Mouse (Mus musculus) mouse trophoblast stem cell (cell line): ENCODE measurements around the gene Bhmt2.

Source experiments
- in situ Hi-C, 2 experiments: fragments of 300-500 bp; cut with MseI, MboI; formaldehyde crosslinking; loops; 2 replicates in 1 of 2; 3 replicates in 1 of 2; pipeline ENCODE4 v1.15.1; 2025

The Bhmt2 gene

GRCm38 (mm10) chr13:93674131-93674561, at the start of gene Bhmt2, which contains the start of gene Dmgdh:
Bhmt2 (minus strand) TSS chr13:93674302.
Dmgdh (plus strand) TSS chr13:93674433.
- in situ Hi-C loops: no loop called here

DNA sequence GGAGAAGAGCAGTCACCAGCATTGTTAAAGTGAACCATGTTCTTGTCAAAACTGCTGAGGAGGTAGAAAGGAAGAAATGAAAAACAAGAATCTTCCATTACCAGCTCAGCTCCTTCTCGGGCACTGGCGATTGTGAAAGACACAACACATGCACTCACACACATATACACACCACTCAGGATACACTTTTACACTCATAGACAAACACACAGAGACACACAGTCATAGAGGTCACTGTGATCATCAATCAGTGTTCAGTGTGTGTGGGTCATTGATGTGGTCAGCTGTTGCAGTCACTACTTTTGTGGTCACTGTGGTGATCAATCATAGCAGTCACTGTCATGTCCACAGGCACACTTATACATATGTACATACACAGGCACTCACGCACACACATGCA, 49.4 kb upstream of the Bhmt2 start:
- in situ Hi-C loops: no loop called here

GRCm38 (mm10) chr13:93721916-93722315, 47.8 kb upstream of the Bhmt2 start:
- in situ Hi-C loops: no loop called here

DNA sequence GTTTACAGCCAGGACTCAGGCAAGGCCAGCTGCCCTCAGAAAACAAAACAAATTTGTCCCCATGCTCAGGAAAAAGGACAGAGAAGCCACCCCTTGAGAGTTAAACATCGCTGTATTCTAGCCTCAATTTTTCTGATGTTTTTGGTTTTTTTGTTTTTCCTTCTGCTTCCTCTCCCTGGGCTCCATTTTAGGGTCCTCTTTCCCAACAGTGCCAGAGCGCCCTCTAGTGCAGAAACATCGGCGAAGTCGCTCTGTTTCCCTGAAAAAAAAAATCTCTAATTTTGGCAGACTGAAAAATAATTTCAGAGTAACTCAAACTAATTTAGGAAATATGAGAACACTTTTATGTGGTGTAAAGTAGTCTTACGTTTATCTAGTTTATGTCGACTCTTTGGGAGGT, 44.8 kb upstream of the Bhmt2 start:
- in situ Hi-C loops: loop anchor here in 1 of 2 experiments (10.0 kb wide), 1 partner anchor 94 kb away; no protein-coding TSS in a partner anchor

- in situ Hi-C loops: loop anchor here in 1 of 2 experiments (10.0 kb wide), 1 partner anchor 92 kb away; no protein-coding TSS in a partner anchor
Observed at GRCm38 (mm10) chr13:93717113-93717512, 43.0 kb upstream of the Bhmt2 start.

DNA sequence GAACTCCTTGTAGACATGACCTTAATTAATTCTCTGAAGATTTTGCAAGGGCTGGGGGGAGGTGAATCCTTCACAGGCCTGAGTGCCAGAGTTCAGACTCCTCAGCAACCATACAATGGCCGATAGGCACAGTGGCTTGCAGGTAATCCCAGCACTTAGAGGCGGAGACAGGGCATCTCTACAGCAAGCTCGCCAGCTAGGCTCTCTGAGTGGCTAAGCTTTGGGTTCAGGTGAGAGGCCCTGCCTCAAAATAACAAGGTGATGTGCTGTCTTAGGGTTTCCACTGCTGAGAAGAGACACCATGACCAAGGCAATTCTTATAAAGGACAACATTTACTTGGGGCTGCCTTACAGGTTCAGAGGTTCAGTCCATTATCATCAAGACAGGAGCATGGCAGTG, 39.7 kb upstream of the Bhmt2 start:
- in situ Hi-C loops: loop anchor here in 1 of 2 experiments (10.0 kb wide), 1 partner anchor 89 kb away; no protein-coding TSS in a partner anchor

DNA sequence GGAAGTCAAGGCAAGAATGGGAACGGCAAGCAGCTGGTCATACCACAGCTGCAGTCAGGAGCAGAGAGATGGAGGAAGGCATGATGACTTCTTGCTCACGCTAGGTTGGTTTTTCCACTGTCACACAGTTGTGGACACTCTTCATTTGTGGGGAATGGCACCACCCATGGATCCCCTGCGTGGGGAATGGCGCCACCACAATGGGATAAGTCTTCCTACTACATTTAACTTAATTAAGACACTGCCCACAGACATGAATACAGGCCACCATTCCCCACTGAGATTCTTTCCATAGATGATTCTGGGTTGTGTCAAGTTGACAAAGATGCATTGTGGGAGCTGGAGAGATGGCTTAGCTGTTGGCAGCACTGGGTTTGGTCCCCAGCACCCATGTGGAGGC, 38.3 kb upstream of the Bhmt2 start:
- in situ Hi-C loops: loop anchor here in 1 of 2 experiments (10.0 kb wide), 1 partner anchor 88 kb away; no protein-coding TSS in a partner anchor

DNA sequence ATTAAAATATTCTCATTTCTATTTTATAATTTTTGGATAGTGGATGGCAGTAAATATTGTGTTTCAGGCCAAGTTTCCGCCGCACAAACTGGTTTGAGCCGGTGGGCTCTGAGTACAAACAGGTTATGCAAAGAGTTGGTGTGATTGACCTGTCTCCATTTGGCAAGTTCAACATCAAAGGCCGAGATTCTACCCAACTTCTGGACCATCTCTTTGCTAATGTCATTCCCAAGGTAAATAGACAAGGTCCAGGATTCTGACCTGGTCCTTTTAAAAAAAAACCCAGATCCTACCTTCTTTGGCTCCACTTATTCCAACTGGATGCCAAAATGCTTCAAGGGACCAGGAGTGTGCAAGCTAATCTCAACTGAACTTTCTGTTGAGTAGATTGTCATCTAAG, 37.1 kb upstream of the Bhmt2 start:
- in situ Hi-C loops: loop anchor here in 1 of 2 experiments (10.0 kb wide), 1 partner anchor 86 kb away; no protein-coding TSS in a partner anchor

GRCm38 (mm10) chr13:93710325-93710724, 36.2 kb upstream of the Bhmt2 start:
- in situ Hi-C loops: loop anchor here in 1 of 2 experiments (10.0 kb wide), 1 partner anchor 86 kb away; no protein-coding TSS in a partner anchor

DNA sequence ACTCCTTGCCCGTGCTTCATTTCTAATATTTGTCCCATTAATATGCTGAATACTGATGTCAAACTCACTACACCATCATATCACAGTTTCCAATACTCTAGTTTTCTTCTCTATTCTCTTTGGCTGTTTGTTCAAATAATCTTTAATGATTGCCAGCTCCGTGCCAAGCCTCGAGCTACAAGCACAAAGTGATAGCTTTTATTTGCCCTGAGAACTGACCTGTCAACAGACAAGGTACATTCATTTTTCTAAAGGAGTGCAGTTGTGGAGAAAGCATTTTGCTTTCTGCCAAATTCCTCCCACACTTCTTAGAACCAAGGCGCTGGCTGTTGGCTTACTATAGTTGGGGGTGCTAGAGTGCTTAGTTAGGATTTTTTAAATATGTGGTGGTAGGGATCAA, 33.2 kb upstream of the Bhmt2 start:
- in situ Hi-C loops: loop anchor here in 1 of 2 experiments (10.0 kb wide), 1 partner anchor 82 kb away; no protein-coding TSS in a partner anchor

- in situ Hi-C loops: loop anchor here in 1 of 2 experiments (10.0 kb wide), 1 partner anchor 81 kb away; no protein-coding TSS in a partner anchor
Observed at GRCm38 (mm10) chr13:93705697-93706096, 31.6 kb upstream of the Bhmt2 start.

- in situ Hi-C loops: no loop called here
Observed at GRCm38 (mm10) chr13:93698866-93699265, 24.8 kb upstream of the Bhmt2 start.

DNA sequence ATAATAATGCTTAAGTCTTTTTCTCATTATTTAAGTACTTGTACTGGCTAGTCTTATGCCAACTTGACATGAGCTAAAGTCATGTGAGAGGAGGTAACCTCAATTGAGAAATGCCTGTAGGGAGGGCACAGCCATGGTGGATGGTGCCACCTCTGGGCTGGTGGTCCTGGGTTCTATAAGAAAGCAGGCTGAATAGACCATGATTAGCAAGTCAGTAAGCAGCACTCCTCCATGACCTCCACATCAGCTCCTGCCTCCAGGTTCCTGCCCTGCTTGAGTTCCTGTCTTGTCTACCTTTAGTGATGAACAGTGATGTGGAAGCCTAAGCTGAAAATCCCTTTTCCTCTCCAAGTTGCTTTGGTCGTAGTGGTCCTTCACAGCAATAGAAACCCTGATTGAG, 16.7 kb upstream of the Bhmt2 start:
- in situ Hi-C loops: no loop called here

- in situ Hi-C loops: no loop called here
Observed at GRCm38 (mm10) chr13:93689566-93689965, 15.5 kb upstream of the Bhmt2 start.

GRCm38 (mm10) chr13:93687321-93687720, 13.2 kb upstream of the Bhmt2 start:
- in situ Hi-C loops: no loop called here

DNA sequence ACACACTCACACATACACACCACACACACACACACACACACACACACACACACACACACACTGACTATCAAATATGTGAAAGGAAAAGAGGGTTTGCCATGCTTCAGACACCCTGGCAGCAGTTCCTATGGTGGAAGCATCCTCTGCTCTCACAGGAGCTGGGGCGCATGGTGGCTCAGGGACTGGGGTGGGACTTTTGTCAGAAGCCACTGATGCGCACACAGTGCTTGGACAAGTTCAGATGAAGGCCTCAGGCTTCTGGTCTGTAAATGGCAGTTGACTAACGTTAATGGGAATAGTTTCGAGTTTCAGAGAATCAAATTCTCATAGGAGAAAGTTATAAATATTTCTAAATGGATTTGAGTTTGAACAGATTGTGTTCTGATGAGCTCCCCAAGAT, 11.1 kb upstream of the Bhmt2 start:
- in situ Hi-C loops: no loop called here

DNA sequence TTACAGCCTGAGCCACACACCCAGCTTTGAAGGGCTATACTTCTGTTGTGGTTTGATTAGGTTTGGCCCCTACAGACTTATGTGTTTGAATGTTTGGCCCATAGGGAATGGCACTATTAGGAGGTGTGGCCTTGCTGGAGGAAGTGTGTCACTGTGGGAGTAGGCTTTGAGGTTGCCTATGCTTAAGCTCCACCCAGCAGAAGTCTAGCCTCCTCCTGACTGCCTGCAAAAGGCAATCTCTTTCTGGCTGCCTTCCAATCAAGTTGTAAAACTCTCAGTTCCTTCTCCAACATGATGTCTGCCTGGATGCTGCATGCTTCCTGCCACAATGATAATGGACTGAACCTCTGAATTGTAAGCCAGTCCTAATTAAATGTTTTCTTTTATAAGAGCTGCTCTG, 9.2 kb upstream of the Bhmt2 start:
- in situ Hi-C loops: no loop called here

DNA sequence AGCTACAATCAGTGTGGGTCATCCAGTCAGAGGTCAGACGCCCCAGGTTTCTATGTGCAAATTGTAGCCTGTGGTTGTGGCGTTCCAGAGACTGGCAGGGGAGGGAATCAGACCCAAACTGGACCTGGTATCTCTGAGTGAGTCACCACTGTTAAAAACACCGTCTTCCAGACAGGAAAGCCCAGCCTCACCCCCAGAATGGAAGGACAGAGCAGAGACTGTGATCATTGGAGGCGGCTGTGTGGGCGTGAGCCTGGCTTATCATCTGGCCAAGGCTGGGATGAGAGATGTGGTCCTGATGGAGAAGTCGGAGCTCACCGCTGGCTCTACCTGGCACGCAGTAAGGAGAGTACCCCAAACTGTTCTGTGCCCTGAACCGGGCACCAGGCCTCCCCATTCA, 2.8 kb upstream of the Bhmt2 start:
- in situ Hi-C loops: no loop called here

- in situ Hi-C loops: no loop called here
Observed at GRCm38 (mm10) chr13:93673296-93673695, 806 bp downstream of the Bhmt2 start.

- in situ Hi-C loops: no loop called here
Observed at GRCm38 (mm10) chr13:93672371-93672770, 1.7 kb downstream of the Bhmt2 start.

DNA sequence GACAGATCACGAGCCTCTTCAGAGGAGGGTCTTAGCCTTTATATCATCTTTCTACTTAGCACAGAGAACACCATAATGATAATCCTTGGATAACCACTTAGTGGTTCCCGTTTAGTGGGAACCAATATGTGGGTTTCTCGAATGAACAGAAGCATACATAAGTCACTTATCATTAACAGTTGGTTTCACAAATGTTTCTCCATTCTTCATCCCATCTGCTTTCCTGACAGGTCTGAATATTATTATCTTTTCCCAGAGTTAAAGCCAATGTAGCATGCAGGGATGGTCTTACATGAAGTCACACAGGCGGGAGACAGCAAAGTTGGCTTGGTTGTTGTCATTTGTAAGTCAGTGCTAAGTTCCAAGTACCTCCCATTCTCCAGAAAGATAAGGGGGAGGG, 6.5 kb downstream of the Bhmt2 start:
- in situ Hi-C loops: no loop called here

DNA sequence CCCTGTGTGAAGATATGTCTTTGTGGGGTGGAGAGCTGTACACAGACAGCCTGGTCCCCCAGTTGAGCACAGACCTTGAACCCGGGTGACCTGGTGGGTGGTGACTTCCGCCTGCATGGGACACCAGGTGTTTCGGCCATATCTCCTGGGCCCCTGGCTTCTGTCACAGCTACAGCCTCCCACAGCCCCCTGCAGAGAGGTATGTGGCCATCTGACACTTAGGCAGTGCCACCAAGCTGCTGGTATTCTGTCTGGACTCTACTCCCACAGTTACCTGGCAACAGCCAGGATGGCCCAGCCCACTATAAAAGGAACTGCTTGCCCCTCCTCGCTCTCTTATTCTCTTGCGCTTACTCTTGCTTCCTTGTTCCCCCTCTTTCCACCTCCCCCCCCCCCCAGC, 16.2 kb downstream of the Bhmt2 start:
- in situ Hi-C loops: no loop called here

- in situ Hi-C loops: no loop called here
Observed at GRCm38 (mm10) chr13:93653382-93653781, 20.7 kb downstream of the Bhmt2 start.
